8 mouse cellular contexts compared by ENCODE assay signal in genomic region chr11:32205058-32205873, GRCm38 (mm10). TPM values are rescaled to one million over a fixed set of nuclear protein-coding genes. Genes with fewer than 3 reads are reported as not detected.
DNase-seq lines count a peak whose midpoint lies in the region; ATAC-seq lines count a peak whose summit lies in the region.

Snrnp25 (plus strand) TSS chr11:32205415.

- peak within 1 kb of the TSS; percentile 47; the same call in 1 of the 2 replicates for H3K27ac ChIP-seq in intestine, embryonic 14.5 days (ENCODE audit: low read depth)

- peaks cover 5% of the 10 kb centered on the region; the same call in 1 of the 2 replicates for H3K4me1 ChIP-seq in intestine, embryonic 14.5 days (replicated peaks; ENCODE audit: control insufficient read depth, insufficient read depth, low read length)

- peak within 1 kb of the TSS; percentile 61 for H3K4me2 ChIP-seq in intestine, embryonic 14.5 days (ENCODE audit: low read length)

- intact Hi-C loops in left cerebral cortex, postnatal 14 days (cut with DNase I), result no loop called here

- H3K36me3 ChIP-seq in intestine, embryonic 14.5 days (ENCODE audit: control insufficient read depth, insufficient read depth, low read length), result peaks cover 26% of the 10 kb centered on the region

- H3K4me3 ChIP-seq in intestine, embryonic 14.5 days (ENCODE audit: low read depth, low read length), result peak within 1 kb of the TSS; percentile 64

- WGBS in intestine, embryonic 14.5 days, result under 1% methylated on average over 52 of the region's 52 CpGs

- DNase-seq in adrenal gland, adult (ENCODE audit: inconsistent age in 2 of 2, low spot score in 1 of 2), result peak; percentile 97 to 98
- DNase-seq in embryo, embryonic 10.5 days (ENCODE audit: low spot score), result peak; percentile 99
- DNase-seq in gastrocnemius, postnatal 25 days, result peak; percentile 94
- DNase-seq in intestine, embryonic 14.5 days (ENCODE audit: low spot score), result peak; percentile 94
- DNase-seq in left cerebral cortex, postnatal 14 days (ENCODE audit: low spot score in 2 of 2), result peak; percentile 96 to 98
- peak; percentile 97 for DNase-seq in mesoderm, embryonic 11.5 days (ENCODE audit: low read depth, low spot score)
- DNase-seq in right cerebral cortex, postnatal 36 days (ENCODE audit: low spot score in 2 of 2), result peak; percentile 95 to 97
- DNase-seq in yolk sac, embryonic 10.5 days (ENCODE audit: low spot score), result peak; percentile 96

- no peaks in the 10 kb centered on the region for H3K27me3 ChIP-seq in intestine, embryonic 14.5 days (replicated peaks; ENCODE audit: control insufficient read depth, insufficient read depth, low read length)

- peak; percentile 100 for ATAC-seq in intestine, embryonic 14.5 days (replicated peaks; ENCODE audit: low FRiP score, low TSS enrichment, low read depth)

- peak within 1 kb of the TSS; percentile 62 for H3K9ac ChIP-seq in intestine, embryonic 14.5 days (ENCODE audit: low read length)

- H3K9me3 ChIP-seq in intestine, embryonic 14.5 days (ENCODE audit: control insufficient read depth, low read length), result no peaks in the 10 kb centered on the region

RNA-seq across cellular contexts. Expression of gene Snrnp25, which starts in this region (rescaled TPM):
- total RNA-seq in gastrocnemius, postnatal 25 days (2021), result 1 to 10 TPM; 6.7 to 9.1 TPM
- 58.0 and 60.7 TPM in 2 replicates for polyA plus RNA-seq in intestine, embryonic 14.5 days (2014; fragmentation: Nextera tagmentation; extraction: Ambion mirVana)
- total RNA-seq in left cerebral cortex, postnatal 14 days (2021), result 10 to 100 TPM; 24.9 to 26.2 TPM

Comparison
In these comparisons a context has a peak if more than half of its experiments do, and no peak if none do; other contexts are left out.
1. Peak in every context shown above with its lines: DNase-seq, ATAC-seq, H3K4me3 ChIP-seq and H3K27ac ChIP-seq.